Mouse (Mus musculus) thymus, adult 2 months (tissue): ENCODE results near the gene Macrod1. TPM values are rescaled to one million over a fixed set of nuclear protein-coding genes. Genes with fewer than 3 reads are reported as not detected.

Experiments used
- DNase-seq: peaks from one replicate; pipeline ENCODE4 v3.0.0; 2021
- H3K27ac ChIP-seq: fragments of 200-500 bp; 2 replicates; pipeline ENCODE4 v1.5.1; 2012; ENCODE audit warnings: low read length, control low read depth; ENCODE audit not compliant: control insufficient read depth, insufficient read depth
- H3K27me3 ChIP-seq: fragments of 200-500 bp; 2 replicates; pipeline ENCODE4 v1.6.1; 2012; ENCODE audit warnings: mild to moderate bottlenecking, low read length, moderate library complexity, mixed read lengths; ENCODE audit not compliant: control insufficient read depth, insufficient read depth
- H3K36me3 ChIP-seq: fragments of 200-500 bp; 2 replicates; pipeline ENCODE4 v1.6.1; 2012; ENCODE audit warnings: mild to moderate bottlenecking, low read length, moderate library complexity; ENCODE audit not compliant: control insufficient read depth, insufficient read depth
- H3K4me1 ChIP-seq: fragments of 200-500 bp; replicated peaks from 2 replicates; pipeline ENCODE4 v1.6.1; 2012; ENCODE audit warnings: low read length; ENCODE audit not compliant: control insufficient read depth, insufficient read depth
- H3K4me3 ChIP-seq: fragments of 200-500 bp; 2 replicates; pipeline ENCODE4 v1.5.1; 2012; ENCODE audit warnings: mild to moderate bottlenecking, low read length, control low read depth, moderate library complexity; ENCODE audit not compliant: control insufficient read depth, insufficient read depth
- CTCF ChIP-seq: fragments of 200-500 bp; IDR thresholded peaks from 2 replicates; pipeline ENCODE4 v1.5.1; 2012; ENCODE audit warnings: mild to moderate bottlenecking, control low read depth, low read length, moderate library complexity, borderline replicate concordance; ENCODE audit not compliant: control insufficient read depth, poor library complexity, insufficient read depth; ENCODE audit errors: extremely low read depth
- POLR2A ChIP-seq: fragments of 200-500 bp; IDR thresholded peaks from 2 replicates; pipeline ENCODE4 v1.6.1; 2012; ENCODE audit warnings: mild to moderate bottlenecking, low read length, control low read depth, moderate library complexity; ENCODE audit not compliant: control insufficient read depth, poor library complexity, insufficient read depth; ENCODE audit errors: extremely low read depth
- WGBS: fragments of 180-500 bp; shearing (Covaris S2); methylation state at CpG from one replicate; pipeline ENCODE4 v1.1.7; 2018; 5-methylcytosine and 5-hydroxymethylcytosine counted together
- polyA plus RNA-seq: library from polyadenylated mRNA; depleted of rRNA; stranded (reverse); fragments of >200 nt; gene quantifications from 2 replicates; pipeline ENCODE4 v1.2.3, GENCODE M21; 2012

Macrod1 gene
- polyA plus RNA-seq, 1 experiment, result 49.3 TPM

GRCm38 (mm10) chr19:7078271-7078670, 21.7 kb downstream of the Macrod1 start:
- peaks cover 10% of the 10 kb centered on the region for H3K4me1 ChIP-seq
- no peak overlapping the region for H3K27ac ChIP-seq
- no peaks in the 10 kb centered on the region for H3K36me3 ChIP-seq
- TF ChIP-seq CTCF, result no peak
- no peak for TF ChIP-seq POLR2A
- no peaks in the 10 kb centered on the region for H3K27me3 ChIP-seq
- WGBS, result 97% methylated on average over 7 of the region's 7 CpGs
- no peak for DNase-seq
- no peak overlapping the region for H3K4me3 ChIP-seq

GRCm38 (mm10) chr19:7081516-7082266, 25.1 kb downstream of the Macrod1 start:
- no peaks in the 10 kb centered on the region for H3K36me3 ChIP-seq
- no peaks in the 10 kb centered on the region for H3K27me3 ChIP-seq
- 85% methylated on average over 7 of the region's 7 CpGs for WGBS
- H3K4me1 ChIP-seq, result peaks cover 7% of the 10 kb centered on the region
- H3K27ac ChIP-seq, result no peak overlapping the region
- TF ChIP-seq CTCF, result no peak
- H3K4me3 ChIP-seq, result no peak overlapping the region
- DNase-seq, result no peak

- no peak for DNase-seq
- H3K36me3 ChIP-seq, result no peaks in the 10 kb centered on the region
- H3K27ac ChIP-seq, result no peak overlapping the region
- TF ChIP-seq CTCF, result no peak
- no peak for TF ChIP-seq POLR2A
- no peaks in the 10 kb centered on the region for H3K4me1 ChIP-seq
- WGBS, result 96% methylated on average over 14 of the region's 14 CpGs
- no peaks in the 10 kb centered on the region for H3K27me3 ChIP-seq
- H3K4me3 ChIP-seq, result no peak overlapping the region
Measured at GRCm38 (mm10) chr19:7083035-7083794, 26.6 kb downstream of the Macrod1 start.

DNA sequence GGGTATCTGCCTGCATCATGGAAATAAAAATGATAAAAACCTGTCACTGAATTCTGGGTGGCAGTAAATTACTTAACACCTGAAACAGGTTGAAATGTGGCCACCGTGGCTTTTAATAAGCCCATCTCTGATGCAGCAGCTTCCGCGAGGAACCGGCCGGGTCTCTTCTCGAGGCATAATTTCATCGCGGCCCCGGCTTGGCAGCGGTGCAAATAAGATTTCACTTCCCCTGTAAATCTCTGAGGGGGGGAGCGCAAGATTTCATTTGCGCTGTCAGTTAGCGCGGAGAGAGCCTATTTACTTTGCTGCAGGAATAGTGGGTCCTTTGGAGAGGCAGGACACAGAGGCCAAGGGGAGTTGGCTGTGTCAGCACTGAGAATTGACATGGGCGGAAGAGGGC, 28.1 kb downstream of the Macrod1 start:
- Histone ChIP-seq H3K4me1 (no peaks in the 10 kb centered on the region), H3K36me3 (no peaks in the 10 kb centered on the region), H3K27ac (no peak overlapping the region), H3K27me3 (no peaks in the 10 kb centered on the region), H3K4me3 (no peak overlapping the region)
- WGBS, result 59% methylated on average over 15 of the region's 15 CpGs
- DNase-seq, result no peak
- TF ChIP-seq CTCF (no peak), POLR2A (no peak)

DNA sequence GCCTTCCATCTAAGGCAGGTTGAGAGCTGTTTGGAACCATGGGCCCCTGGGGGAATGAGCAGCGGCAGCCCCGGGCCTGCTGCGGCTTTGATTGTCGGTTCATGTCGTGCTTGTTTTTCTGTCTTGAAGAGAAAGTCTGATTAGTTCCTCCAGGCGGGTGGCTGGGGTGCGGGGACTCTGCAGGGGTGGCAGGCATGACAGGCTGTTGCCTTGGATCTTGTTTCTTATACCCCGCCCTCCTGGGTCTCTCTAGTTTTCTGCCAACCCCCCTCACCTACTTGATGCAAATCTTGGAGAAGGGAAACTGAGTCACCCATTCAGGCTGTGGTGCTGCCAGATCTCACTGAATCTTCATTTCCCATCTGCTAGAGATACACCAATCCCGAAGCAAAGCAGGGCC, 31.9 kb downstream of the Macrod1 start:
- Histone ChIP-seq H3K27ac (no peak overlapping the region), H3K4me1 (peaks cover 20% of the 10 kb centered on the region), H3K36me3 (no peaks in the 10 kb centered on the region), H3K27me3 (no peaks in the 10 kb centered on the region), H3K4me3 (no peak overlapping the region)
- no peak for TF ChIP-seq POLR2A
- TF ChIP-seq CTCF, result no peak
- 29% methylated on average over 9 of the region's 9 CpGs for WGBS
- DNase-seq, result no peak

GRCm38 (mm10) chr19:7089050-7089449, 32.4 kb downstream of the Macrod1 start:
- 87% methylated on average over 5 of the region's 5 CpGs for WGBS
- no peak overlapping the region for H3K4me3 ChIP-seq

GRCm38 (mm10) chr19:7089842-7090251, 33.2 kb downstream of the Macrod1 start:
- H3K4me3 ChIP-seq, result no peak overlapping the region
- H3K4me1 ChIP-seq, result peaks cover 20% of the 10 kb centered on the region
- no peak overlapping the region for H3K27ac ChIP-seq
- TF ChIP-seq POLR2A, result no peak
- H3K36me3 ChIP-seq, result no peaks in the 10 kb centered on the region
- 91% methylated on average over 7 of the region's 7 CpGs for WGBS
- no peak for DNase-seq
- no peaks in the 10 kb centered on the region for H3K27me3 ChIP-seq

More at GRCm38 (mm10) chr19:7089050-7089449, 32.4 kb downstream of the Macrod1 start:
- TF ChIP-seq CTCF (no peak), POLR2A (no peak)
- no peak overlapping the region for H3K27ac ChIP-seq
- H3K36me3 ChIP-seq, result no peaks in the 10 kb centered on the region
- peaks cover 20% of the 10 kb centered on the region for H3K4me1 ChIP-seq
- H3K27me3 ChIP-seq, result no peaks in the 10 kb centered on the region
- no peak for DNase-seq
